Mouse (Mus musculus): Measurements from ENCODE around the gene H2-M10.1. TPM values are rescaled to one million over a fixed set of nuclear protein-coding genes. Genes with fewer than 3 reads are reported as not detected.

H2-M10.1 gene
- polyA plus RNA-seq, 1 experiment from 2014 or later: not detected

- H3K4me3 ChIP-seq (replicated peaks): no peak overlapping the region
- H3K4me1 ChIP-seq (replicated peaks): no peaks in the 10 kb centered on the region
- H3K27me3 ChIP-seq: no peaks in the 10 kb centered on the region
- H3K4me2 ChIP-seq (replicated peaks): no peak overlapping the region
- 97% methylated on average over 4 of the region's 4 CpGs for WGBS
- no peak for ATAC-seq
- peaks cover 7% of the 10 kb centered on the region for H3K9me3 ChIP-seq
- H3K36me3 ChIP-seq: peaks cover 45% of the 10 kb centered on the region
- H3K27ac ChIP-seq: no peak overlapping the region
- H3K9ac ChIP-seq (replicated peaks): no peak overlapping the region
Measured at GRCm38 (mm10) chr17:36281521-36282245, 44.3 kb downstream of the H2-M10.1 start.

GRCm38 (mm10) chr17:36274776-36275175, 51.2 kb downstream of the H2-M10.1 start:
- Histone ChIP-seq H3K27me3 (no peaks in the 10 kb centered on the region), H3K27ac (no peak overlapping the region), H3K9ac (replicated peaks) (no peak overlapping the region), H3K36me3 (peaks cover 22% of the 10 kb centered on the region), H3K9me3 (no peaks in the 10 kb centered on the region), H3K4me3 (replicated peaks) (no peak overlapping the region), H3K4me1 (replicated peaks) (peaks cover 38% of the 10 kb centered on the region), H3K4me2 (replicated peaks) (no peak overlapping the region)
- ATAC-seq: no peak
- WGBS: 94% methylated on average over 4 of the region's 4 CpGs

GRCm38 (mm10) chr17:36273796-36274195, 52.2 kb downstream of the H2-M10.1 start:
- ATAC-seq: no peak
- Histone ChIP-seq H3K27me3 (no peaks in the 10 kb centered on the region), H3K9me3 (no peaks in the 10 kb centered on the region), H3K4me3 (replicated peaks) (no peak overlapping the region), H3K9ac (replicated peaks) (no peak overlapping the region), H3K27ac (no peak overlapping the region), H3K36me3 (peaks cover 18% of the 10 kb centered on the region), H3K4me1 (replicated peaks) (peaks cover 40% of the 10 kb centered on the region), H3K4me2 (replicated peaks) (no peak overlapping the region)
- 89% methylated on average over 4 of the region's 4 CpGs for WGBS

Other genes with a start within 250 kb of the H2-M10.1 start
- gene Gm19684, start 204.5 kb downstream of the H2-M10.1 start, polyA plus RNA-seq (2015; fragmentation: Nextera tagmentation; extraction: Ambion mirVana): not detected in 2 replicates
- gene Gm7030, start 196.7 kb downstream of the H2-M10.1 start, polyA plus RNA-seq (2015; fragmentation: Nextera tagmentation; extraction: Ambion mirVana): not detected in 2 replicates
- not detected in 2 replicates for gene Gm8909, start 157.6 kb downstream of the H2-M10.1 start, polyA plus RNA-seq (2015; fragmentation: Nextera tagmentation; extraction: Ambion mirVana)
- not detected in 2 replicates for gene H2-T3, start 135.9 kb downstream of the H2-M10.1 start, polyA plus RNA-seq (2015; fragmentation: Nextera tagmentation; extraction: Ambion mirVana)
- 111 and 115 TPM in 2 replicates for gene Rpp21, start 68.1 kb downstream of the H2-M10.1 start, polyA plus RNA-seq (2015; fragmentation: Nextera tagmentation; extraction: Ambion mirVana)
- 29.3 and 31.1 TPM in 2 replicates for gene Trim39, start 53.9 kb downstream of the H2-M10.1 start, polyA plus RNA-seq (2015; fragmentation: Nextera tagmentation; extraction: Ambion mirVana)
- 0.28 and 0.36 TPM in 2 replicates for gene H2-M10.2, start 39.7 kb downstream of the H2-M10.1 start, polyA plus RNA-seq (2015; fragmentation: Nextera tagmentation; extraction: Ambion mirVana)
- not detected in 2 replicates for gene H2-M10.3, start 42.3 kb upstream of the H2-M10.1 start, polyA plus RNA-seq (2015; fragmentation: Nextera tagmentation; extraction: Ambion mirVana)
- not detected in 2 replicates for gene H2-M10.4, start 136.2 kb upstream of the H2-M10.1 start, polyA plus RNA-seq (2015; fragmentation: Nextera tagmentation; extraction: Ambion mirVana)
- not detected in 2 replicates for gene H2-M11, start 220.9 kb upstream of the H2-M10.1 start, polyA plus RNA-seq (2015; fragmentation: Nextera tagmentation; extraction: Ambion mirVana)